ENCODE assay signal across 22 mouse cellular contexts in the genomic region with DNA sequence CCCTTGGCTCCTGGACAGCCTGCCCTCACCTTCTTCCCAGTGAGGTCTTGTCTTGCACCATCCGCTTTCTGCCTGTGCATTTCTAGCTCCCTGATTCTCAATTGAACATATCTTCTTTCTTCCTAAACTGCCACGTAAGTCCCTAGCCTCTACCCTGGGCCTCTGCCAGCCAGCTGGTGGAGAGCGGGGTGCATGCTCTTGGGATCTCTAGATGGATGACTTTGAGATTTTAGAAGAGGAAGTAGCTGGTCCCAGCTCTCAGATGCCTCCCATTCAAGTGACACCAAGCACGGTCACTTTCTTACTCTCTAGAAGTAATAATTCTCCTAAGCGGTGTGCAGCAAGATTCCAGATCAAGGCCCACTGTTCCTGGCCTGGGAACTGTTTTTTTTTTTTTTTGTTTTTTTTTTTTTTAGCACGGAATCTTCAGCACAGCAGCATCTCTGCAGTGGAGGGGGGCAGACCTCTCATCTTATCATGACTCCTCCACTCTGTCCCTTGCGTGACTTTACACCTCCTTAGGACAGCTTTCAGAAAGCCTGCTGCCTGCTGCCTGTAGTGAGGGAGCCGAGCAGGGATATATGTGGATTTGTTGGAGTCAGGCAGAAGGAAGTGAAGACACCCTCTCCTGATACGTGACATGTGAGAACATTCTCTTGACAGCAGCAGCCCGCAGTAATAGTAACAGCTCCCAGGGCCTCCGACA.
DNase-seq lines count a peak whose midpoint lies in the region; ATAC-seq and TF ChIP-seq lines count a peak whose summit lies in the region.
"Had no signal": no experiment of that assay in that cellular context is flagged by ENCODE, and none has a peak within 500 bp of the region (broad histone marks: within the 10 kb centered on the region; RNA-seq: fewer than 3 reads in every experiment).

No protein-coding gene starts in this region.

- H3K27ac ChIP-seq in forebrain, embryonic 12.5 days = 0 out of 2 replicates have a peak overlapping the region, but pooled peaks have one; percentile 14
- H3K27ac ChIP-seq in forebrain, embryonic 15.5 days (replicated peaks) = no peak overlapping the region
- H3K27ac ChIP-seq in heart, embryonic 16.5 days (ENCODE audit: low read length) = no peak overlapping the region
- no peak overlapping the region for H3K27ac ChIP-seq in lung, postnatal 0 days (ENCODE audit: low read length)
- H3K27ac ChIP-seq: heart, adult 2 months; hindbrain, embryonic 13.5 days; hindbrain, postnatal 0 days had no signal

- no peak overlapping the region for H3K9ac ChIP-seq in forebrain, embryonic 12.5 days
- no peak overlapping the region for H3K9ac ChIP-seq in forebrain, embryonic 15.5 days (replicated peaks)
- no peak overlapping the region for H3K9ac ChIP-seq in heart, embryonic 16.5 days (ENCODE audit: low read length)
- no peak overlapping the region for H3K9ac ChIP-seq in lung, postnatal 0 days (replicated peaks; ENCODE audit: low read depth)
- H3K9ac ChIP-seq: heart, embryonic 12.5 days; hindbrain, embryonic 13.5 days had no signal

- WGBS in forebrain, embryonic 12.5 days = 85% methylated on average over 11 of the region's 11 CpGs
- WGBS in forebrain, embryonic 15.5 days = 84% methylated on average over 11 of the region's 11 CpGs
- 44% methylated on average over 11 of the region's 11 CpGs for WGBS in heart, embryonic 16.5 days
- WGBS in lung, postnatal 0 days = 57% methylated on average over 11 of the region's 11 CpGs

- no peaks in the 10 kb centered on the region for H3K4me1 ChIP-seq in forebrain, embryonic 12.5 days
- no peaks in the 10 kb centered on the region for H3K4me1 ChIP-seq in forebrain, embryonic 15.5 days
- H3K4me1 ChIP-seq in heart, embryonic 16.5 days (ENCODE audit: control insufficient read depth, insufficient read depth, low read length) = no peaks in the 10 kb centered on the region
- no peaks in the 10 kb centered on the region for H3K4me1 ChIP-seq in lung, postnatal 0 days (ENCODE audit: insufficient read depth, low read depth, low read length)

- no peak overlapping the region for H3K4me2 ChIP-seq in forebrain, embryonic 12.5 days
- no peak overlapping the region for H3K4me2 ChIP-seq in forebrain, embryonic 15.5 days (replicated peaks)
- no peak overlapping the region for H3K4me2 ChIP-seq in heart, embryonic 16.5 days (ENCODE audit: low read depth, low read length)
- no peak overlapping the region for H3K4me2 ChIP-seq in lung, postnatal 0 days (replicated peaks; ENCODE audit: low read depth, low read length)
- H3K4me2 ChIP-seq: heart, embryonic 12.5 days; hindbrain, embryonic 13.5 days had no signal

- no peak for DNase-seq in heart, adult 18-20 months
- DNase-seq in lung, postnatal 0 days (ENCODE audit: low spot score) = no peak
- DNase-seq in lung, postnatal 14 days = no peak
- no peak for DNase-seq in ovary, postnatal 14 days (ENCODE audit: low spot score)
- DNase-seq: adrenal gland, postnatal 14 days; cerebellum, adult 11-12 months; cerebellum, adult 9-10 months; cerebellum, postnatal 25 days; gastrocnemius, postnatal 36 days; heart, adult 2 months; heart, postnatal 10 days; heart, postnatal 4 days had no signal

- TF ChIP-seq CTCF in lung, postnatal 0 days (IDR thresholded peaks at IDR 0.05) = no peak

- H3K9me3 ChIP-seq in forebrain, embryonic 12.5 days = no peaks in the 10 kb centered on the region
- no peaks in the 10 kb centered on the region for H3K9me3 ChIP-seq in forebrain, embryonic 15.5 days
- no peaks in the 10 kb centered on the region for H3K9me3 ChIP-seq in heart, embryonic 16.5 days (replicated peaks; ENCODE audit: control insufficient read depth, low read length)
- H3K9me3 ChIP-seq in lung, postnatal 0 days (ENCODE audit: low read length) = no peaks in the 10 kb centered on the region
- H3K9me3 ChIP-seq: heart, embryonic 12.5 days; hindbrain, embryonic 13.5 days had no signal

- no peak for ATAC-seq in forebrain, embryonic 12.5 days (ENCODE audit: low FRiP score)
- ATAC-seq in forebrain, embryonic 15.5 days (replicated peaks) = no peak
- ATAC-seq in heart, embryonic 16.5 days (replicated peaks; ENCODE audit: extremely low read depth, insufficient read depth, low FRiP score) = peak; percentile 37; the same call in 1 of the 2 replicates
- peak; percentile 30; the same call in 1 of the 2 replicates for ATAC-seq in lung, postnatal 0 days
- peak; percentile 41; the same call in 1 of the 2 replicates for ATAC-seq in megakaryocyte-erythroid progenitor cell, adult 5-6 weeks (replicated peaks; ENCODE audit: low FRiP score, low TSS enrichment, poor library complexity, severe bottlenecking)
- ATAC-seq: activated CD4-positive, CD25-positive, alpha-beta regulatory T cell, adult 4 months; forebrain, embryonic 16.5 days; hindbrain, postnatal 0 days; Patski had no signal

- no peak for TF ChIP-seq EP300 in lung, postnatal 0 days (IDR thresholded peaks at IDR 0.05)

- no peak overlapping the region for H3K4me3 ChIP-seq in forebrain, embryonic 12.5 days (replicated peaks)
- no peak overlapping the region for H3K4me3 ChIP-seq in forebrain, embryonic 15.5 days
- H3K4me3 ChIP-seq in heart, embryonic 16.5 days (ENCODE audit: low read length) = no peak overlapping the region
- no peak overlapping the region for H3K4me3 ChIP-seq in lung, postnatal 0 days (ENCODE audit: low read depth, low read length)
- H3K4me3 ChIP-seq: heart, adult 2 months; heart, embryonic 12.5 days; hindbrain, embryonic 13.5 days had no signal

- no peaks in the 10 kb centered on the region for H3K27me3 ChIP-seq in forebrain, embryonic 12.5 days
- no peaks in the 10 kb centered on the region for H3K27me3 ChIP-seq in forebrain, embryonic 15.5 days
- H3K27me3 ChIP-seq in heart, embryonic 16.5 days (ENCODE audit: control insufficient read depth, insufficient read depth, low read length) = no peaks in the 10 kb centered on the region
- no peaks in the 10 kb centered on the region for H3K27me3 ChIP-seq in lung, postnatal 0 days (replicated peaks; ENCODE audit: insufficient read depth, low read length)
- H3K27me3 ChIP-seq: heart, embryonic 12.5 days had no signal

- no peaks in the 10 kb centered on the region for H3K36me3 ChIP-seq in forebrain, embryonic 12.5 days (replicated peaks)
- H3K36me3 ChIP-seq in forebrain, embryonic 15.5 days = no peaks in the 10 kb centered on the region
- no peaks in the 10 kb centered on the region for H3K36me3 ChIP-seq in heart, embryonic 16.5 days (ENCODE audit: control insufficient read depth, insufficient read depth)
- no peaks in the 10 kb centered on the region for H3K36me3 ChIP-seq in lung, postnatal 0 days (ENCODE audit: insufficient read depth, low read length)
- H3K36me3 ChIP-seq: heart, embryonic 12.5 days; hindbrain, embryonic 13.5 days had no signal

Comparison
In these comparisons a context has a peak if more than half of its experiments do, and no peak if none do; other contexts are left out.
1. ATAC-seq: peak in heart, embryonic 16.5 days (single experiment), lung, postnatal 0 days (single experiment) and megakaryocyte-erythroid progenitor cell, adult 5-6 weeks (single experiment); none in forebrain, embryonic 12.5 days (single experiment) and forebrain, embryonic 15.5 days (single experiment).